Mouse (Mus musculus): ENCODE measurements around the gene Neurl3.

The Neurl3 gene

GRCm38 (mm10) chr1:36274455-36274854, at the start of gene Neurl3:
Neurl3 (minus strand) TSS chr1:36274679.
- no peak for DNase-seq (ENCODE audit: low spot score)

DNA sequence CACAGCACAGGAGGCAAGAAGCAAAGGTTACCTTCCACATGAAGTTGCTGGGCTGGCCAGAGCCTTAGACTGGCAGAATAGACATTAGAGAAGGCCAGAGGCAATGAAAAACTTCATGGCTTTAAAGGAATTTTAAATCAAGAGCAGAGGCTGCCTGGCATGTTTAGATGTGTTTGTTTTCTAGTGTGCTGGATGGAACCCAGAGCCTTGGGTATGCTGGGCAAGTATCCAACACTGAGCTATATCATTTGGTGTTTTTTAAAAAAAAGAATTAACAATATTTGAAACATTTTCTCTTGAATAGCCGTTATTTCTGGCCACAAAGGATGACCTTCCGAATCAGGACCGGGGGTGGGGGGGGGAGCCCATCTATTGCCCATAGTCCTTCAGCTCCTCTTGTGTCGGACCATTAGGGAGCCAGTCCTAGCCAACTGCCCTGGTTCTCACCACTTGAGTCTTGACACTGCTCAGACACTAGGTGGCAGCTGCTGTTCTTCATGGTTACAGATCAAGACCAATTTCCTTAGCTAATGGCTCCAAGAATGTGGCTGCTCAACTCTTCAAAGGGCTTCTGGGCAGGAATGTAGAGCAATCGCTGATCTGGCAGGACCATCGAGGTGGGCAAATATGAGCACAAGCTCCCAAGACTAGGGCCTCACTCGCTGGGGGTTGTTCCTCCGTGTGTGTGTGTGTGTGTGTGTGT, 49.4 kb upstream of the Neurl3 start:
- peak; percentile 70 for DNase-seq (ENCODE audit: low spot score)

DNA sequence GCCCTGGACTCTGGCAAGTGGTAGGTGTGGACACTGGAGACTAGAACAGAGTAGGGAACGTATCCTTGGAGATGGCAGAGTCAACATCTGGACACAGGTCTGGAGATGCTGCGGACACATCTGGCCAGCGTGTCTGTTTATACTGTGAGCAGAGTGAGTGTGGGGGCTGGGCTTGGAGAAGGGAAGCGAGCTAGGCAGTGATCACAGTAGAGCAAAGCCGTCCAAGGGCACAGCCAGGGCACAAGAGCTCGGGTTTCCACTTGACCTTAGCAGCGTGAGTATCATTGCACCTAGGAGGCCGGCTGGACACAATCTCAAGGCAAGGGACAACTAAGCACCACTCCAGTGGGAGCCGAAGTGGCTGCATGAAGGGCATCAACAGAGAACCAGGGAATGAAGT, 48.6 kb upstream of the Neurl3 start:
- no peak for DNase-seq (ENCODE audit: low spot score)

DNA sequence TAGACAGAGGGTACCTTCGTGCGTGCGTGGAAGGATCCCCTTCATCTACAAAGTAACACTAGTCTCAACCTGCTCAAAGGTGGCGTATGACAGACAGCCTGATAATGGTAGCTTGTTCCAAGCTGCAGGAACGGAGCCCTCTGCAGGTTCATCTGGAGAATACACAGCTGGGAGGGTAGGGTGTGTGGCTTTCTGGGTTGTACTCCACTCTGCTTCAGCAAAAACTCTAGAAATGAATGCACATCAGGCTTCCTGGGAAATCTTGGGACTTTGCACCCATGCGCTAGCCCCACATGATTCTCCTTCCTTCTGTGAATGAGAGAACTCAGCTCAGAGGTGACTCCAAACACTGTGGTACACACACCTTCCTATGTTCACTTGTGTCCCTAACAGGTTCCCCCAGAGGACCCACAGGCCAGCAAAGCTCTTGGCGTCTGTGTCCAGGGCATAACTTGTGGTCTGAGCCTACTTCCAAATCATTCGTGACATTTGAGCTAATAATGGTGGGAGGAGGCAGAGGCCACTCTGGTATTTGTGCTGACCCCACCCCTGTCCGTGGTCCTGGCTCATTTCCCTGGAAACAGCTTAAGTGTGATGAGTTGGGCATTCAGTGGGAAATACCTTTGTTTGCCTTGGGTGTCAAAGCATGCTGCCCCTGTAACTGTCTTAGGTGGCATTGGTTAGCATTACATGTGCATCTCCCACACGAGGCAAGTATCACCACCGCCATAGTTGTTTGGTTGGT, 47.5 kb upstream of the Neurl3 start:
- DNase-seq (ENCODE audit: low spot score) = no peak

DNA sequence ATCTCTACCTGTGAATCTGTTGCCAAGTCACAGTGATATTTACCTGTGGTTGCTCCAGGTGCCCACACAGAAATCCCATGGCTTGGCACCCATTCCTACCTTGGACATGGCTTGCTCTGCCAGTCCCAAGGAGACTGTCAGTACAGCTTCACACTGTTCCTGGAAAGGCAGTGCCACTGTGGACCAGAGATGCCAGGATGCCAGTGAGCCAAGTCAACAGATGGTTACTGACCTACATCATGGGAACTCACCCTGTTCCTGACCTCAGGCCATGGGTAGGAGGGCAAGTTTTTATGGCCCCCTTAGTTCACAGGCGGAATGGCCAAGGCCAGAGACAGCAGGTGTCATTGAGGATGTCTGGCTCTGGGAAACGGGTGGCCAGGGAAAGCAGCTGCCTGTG, 46.7 kb upstream of the Neurl3 start:
- no peak for DNase-seq (ENCODE audit: low spot score)

GRCm38 (mm10) chr1:36315776-36316100, 41.3 kb upstream of the Neurl3 start:
- no peak for DNase-seq (ENCODE audit: low spot score)

DNA sequence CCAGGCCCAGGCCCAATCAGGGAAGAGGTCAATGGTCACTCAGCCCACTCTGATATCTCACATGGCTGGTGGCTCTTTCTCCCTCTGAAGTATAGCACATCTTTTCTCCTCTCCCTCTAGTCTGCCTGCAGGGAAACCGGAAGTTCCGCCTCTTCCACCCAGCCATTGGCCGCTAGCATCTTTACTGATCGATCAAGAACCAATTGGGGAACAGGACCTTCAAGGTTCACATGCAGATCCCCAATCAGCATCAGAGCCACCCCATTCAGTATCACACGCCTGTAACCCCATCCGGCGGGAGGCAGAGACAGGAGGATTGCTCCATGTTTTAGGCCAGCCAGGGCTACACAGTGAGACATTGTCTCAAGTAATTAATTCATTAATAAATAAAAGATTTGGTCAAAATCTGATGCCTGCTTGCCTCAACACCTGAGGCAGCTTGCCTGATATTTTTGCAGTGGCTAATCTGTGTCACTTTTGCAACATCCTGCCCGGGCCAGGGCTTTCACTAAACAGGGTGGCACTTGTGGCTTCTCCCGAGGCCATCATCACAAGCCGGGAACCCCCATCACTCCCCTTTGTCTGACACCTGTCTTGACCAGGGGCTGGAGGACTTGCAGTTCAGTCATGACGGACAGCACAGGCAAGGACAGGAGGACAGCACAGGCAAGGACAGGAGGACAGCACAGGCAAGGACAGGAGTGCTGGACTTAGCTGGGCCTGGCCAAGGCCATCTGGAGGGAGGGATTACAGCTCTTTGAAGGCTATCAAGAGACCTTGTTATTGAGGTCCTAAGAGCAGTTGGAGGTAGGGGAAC, 40.7 kb upstream of the Neurl3 start:
- peak; percentile 51 for DNase-seq (ENCODE audit: low spot score)

DNA sequence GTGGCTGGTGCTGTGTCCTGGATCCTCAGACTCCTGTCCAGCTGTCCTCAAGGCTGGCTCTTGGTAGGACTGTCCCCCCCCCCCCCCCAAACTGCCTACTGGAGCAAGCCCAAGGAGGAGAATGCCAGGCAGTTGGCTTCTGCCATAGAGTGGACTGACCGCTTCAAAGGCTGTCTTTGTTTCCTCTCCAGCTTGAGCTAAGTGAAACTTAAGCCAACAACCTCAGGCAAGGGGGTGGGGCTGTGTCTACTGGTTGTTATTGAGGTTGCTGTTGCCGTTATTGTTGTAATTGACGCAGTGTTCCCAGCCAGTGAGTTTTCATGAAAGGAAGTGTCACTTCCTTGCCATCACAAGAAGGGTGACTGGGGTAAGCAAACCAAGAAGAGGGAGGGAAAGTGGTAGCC, 35.0 kb upstream of the Neurl3 start:
- no peak for DNase-seq (ENCODE audit: low spot score)

GRCm38 (mm10) chr1:36308966-36309475, 34.5 kb upstream of the Neurl3 start:
- DNase-seq (ENCODE audit: low spot score) = no peak

GRCm38 (mm10) chr1:36308451-36308901, 34.0 kb upstream of the Neurl3 start:
- DNase-seq (ENCODE audit: low spot score) = peak; percentile 58

DNA sequence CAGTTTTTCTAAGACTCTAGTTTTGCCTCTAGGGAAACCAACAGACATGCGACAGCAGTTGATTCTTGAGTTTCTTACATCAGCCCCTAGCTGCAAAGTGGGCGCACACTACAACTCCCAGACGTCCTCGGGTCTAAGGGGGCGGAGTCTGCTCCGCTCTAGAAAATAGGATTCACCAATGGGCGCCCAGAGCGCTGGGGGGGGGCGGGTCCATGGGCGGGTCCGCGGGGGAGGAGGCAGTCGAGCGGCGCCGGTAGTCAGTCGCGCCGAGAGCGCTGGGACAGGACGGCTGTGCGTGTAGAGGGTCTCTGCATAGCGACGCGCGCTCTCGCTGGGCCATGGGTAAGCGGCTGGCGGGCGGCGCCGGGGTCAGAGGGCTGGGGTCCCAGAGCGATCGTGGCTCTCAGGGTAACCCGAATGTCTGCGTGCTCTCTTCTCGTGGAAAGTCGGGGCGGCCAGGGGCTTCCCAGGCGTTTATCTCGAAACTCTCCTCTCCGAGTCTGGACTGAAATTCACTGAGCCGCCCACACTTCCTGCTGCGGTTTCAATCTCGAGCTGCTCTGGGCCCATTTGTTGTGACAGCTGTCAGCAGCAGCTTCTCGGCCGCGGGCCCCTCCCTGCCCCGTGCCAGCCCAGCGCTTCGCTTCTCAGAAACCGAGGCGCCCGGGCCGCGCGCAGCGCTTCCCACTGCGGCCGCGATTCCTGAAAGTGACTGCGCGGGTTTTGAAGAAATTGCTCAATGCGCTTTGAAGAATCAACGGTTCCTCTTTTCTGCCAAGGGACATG, 33.2 kb upstream of the Neurl3 start, which contains the start of gene Arid5a:
Gene Arid5a (plus strand): TSS at position 239 of the 786 bp plus-strand sequence.
- peak; percentile 98 for DNase-seq (ENCODE audit: low spot score)

GRCm38 (mm10) chr1:36307121-36307494, 32.6 kb upstream of the Neurl3 start:
- no peak for DNase-seq (ENCODE audit: low spot score)

- DNase-seq (ENCODE audit: low spot score) = no peak
These were observed 31.6 kb upstream of the Neurl3 start for GRCm38 (mm10) chr1:36306120-36306519.

DNA sequence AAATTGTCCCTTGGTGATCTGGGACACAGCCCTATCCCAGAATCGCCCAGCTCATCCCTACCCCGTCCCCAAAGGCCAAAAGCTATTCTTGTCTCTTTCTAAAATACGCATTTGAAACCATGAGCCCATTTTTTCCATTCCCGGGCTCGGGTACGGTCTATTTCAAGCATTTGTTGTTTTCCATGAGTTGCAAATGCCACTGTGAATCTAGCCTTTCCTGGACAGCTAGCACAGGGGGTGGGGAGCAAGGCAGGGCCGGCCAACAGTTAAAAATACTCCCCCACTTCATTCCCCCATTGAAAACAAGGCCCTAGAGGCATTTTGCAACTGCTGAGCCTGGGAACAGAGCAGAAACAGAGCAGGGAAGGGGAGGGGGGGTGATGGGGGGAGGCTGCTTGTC, 30.3 kb upstream of the Neurl3 start:
- DNase-seq (ENCODE audit: low spot score) = no peak

DNA sequence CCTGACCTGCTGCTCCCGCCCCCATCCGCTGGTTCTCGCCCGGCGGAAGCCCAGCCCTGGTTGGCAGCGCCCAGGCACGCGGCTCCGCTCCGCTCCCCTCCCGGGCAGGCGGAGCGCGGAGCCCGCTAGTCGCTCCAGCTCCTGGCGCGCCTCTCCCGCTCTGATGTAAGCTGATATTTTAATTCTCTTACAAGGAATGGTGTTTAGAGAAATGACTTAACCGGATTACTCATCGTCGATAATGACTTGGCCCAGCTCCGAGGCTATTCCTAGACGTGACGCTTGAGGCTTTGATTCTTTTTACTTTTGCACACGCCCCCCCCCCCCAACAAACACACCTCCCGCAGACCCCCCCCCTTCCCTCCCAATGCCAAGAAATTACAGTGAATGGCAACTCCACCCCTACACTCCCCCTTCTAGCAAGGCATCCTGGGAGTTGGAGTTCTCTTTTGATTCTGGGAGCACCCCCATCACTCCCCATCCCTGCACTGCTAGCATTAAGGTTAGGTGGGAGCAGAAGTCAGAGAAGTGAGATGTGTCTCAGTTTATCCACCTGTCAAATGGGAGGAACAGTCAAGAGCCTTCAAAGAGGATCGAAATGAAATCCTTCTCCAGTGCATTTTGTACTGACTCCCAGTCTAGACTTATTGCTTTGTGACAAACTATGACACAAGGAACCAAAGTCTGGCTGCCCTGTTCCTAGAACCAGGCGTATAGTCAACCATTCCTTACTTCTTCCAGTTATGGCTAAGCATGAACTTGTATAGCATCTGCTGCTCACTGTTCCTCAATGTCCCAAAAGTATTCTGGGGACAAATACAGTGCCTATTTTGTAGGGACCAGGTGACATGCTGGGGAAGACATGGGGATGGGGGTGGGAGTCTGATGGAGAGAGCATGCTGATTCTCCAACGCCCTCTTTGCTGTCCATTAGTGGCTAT, 29.2 kb upstream of the Neurl3 start:
- peak; percentile 96 for DNase-seq (ENCODE audit: low spot score)

DNA sequence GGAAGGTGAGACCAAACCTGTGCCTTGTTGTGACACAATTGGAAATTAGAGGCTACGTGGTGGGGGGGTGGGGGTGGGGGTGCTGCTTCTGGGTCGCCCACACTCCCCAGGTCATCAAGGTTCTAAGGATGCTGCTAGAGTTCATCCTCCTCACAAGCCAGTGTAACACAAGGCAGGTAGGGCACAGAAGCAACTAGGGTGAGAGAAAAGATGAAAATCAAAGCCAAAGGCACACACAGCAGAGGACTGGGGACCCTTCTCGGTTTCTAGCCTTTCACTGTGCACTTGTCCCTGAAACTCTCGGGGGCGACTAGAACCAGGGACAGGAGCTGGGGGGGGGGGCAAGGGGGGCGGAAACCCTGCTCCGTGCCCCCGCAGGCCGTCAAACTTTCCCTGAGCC, 28.5 kb upstream of the Neurl3 start:
- no peak for DNase-seq (ENCODE audit: low spot score)

- no peak for DNase-seq (ENCODE audit: low spot score)
These were observed 27.8 kb upstream of the Neurl3 start for GRCm38 (mm10) chr1:36302273-36302672.

GRCm38 (mm10) chr1:36300486-36300885, 26.0 kb upstream of the Neurl3 start:
- DNase-seq (ENCODE audit: low spot score) = no peak

GRCm38 (mm10) chr1:36299676-36300075, 25.2 kb upstream of the Neurl3 start:
- DNase-seq (ENCODE audit: low spot score) = no peak

DNA sequence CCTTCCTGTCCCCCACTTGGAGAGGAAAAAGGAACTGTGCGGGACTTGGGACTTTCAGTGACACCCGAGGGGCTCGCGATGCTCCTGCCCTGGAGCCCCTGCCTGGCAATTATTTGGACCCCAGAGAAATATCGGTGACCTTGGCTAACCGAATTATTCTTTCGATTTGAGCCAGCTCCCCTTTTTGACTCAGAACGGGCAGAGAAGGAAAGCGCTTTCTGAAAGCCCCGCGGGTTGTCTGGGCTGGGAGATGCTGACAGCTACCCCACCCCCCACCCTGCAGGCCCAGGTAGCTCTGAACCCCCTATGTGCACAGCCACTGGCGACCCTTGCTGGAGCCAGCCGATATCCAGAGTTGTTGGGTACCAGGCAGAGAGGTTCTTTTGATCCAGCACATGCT, 24.6 kb upstream of the Neurl3 start:
- DNase-seq (ENCODE audit: low spot score) = no peak

- no peak for DNase-seq (ENCODE audit: low spot score)
These were observed 23.6 kb upstream of the Neurl3 start for GRCm38 (mm10) chr1:36298107-36298506.
